Mouse (Mus musculus): ENCODE data around the gene Als2cl. TPM values are rescaled to one million over a fixed set of nuclear protein-coding genes. Genes with fewer than 3 reads are reported as not detected.
A peak's percentile ranks its signal among the peaks of the same experiment; 100 is the strongest.

Gene Als2cl
- polyA plus RNA-seq (2015; fragmentation: Nextera tagmentation; extraction: Ambion mirVana): 5.5 and 6.1 TPM in 2 replicates

DNA sequence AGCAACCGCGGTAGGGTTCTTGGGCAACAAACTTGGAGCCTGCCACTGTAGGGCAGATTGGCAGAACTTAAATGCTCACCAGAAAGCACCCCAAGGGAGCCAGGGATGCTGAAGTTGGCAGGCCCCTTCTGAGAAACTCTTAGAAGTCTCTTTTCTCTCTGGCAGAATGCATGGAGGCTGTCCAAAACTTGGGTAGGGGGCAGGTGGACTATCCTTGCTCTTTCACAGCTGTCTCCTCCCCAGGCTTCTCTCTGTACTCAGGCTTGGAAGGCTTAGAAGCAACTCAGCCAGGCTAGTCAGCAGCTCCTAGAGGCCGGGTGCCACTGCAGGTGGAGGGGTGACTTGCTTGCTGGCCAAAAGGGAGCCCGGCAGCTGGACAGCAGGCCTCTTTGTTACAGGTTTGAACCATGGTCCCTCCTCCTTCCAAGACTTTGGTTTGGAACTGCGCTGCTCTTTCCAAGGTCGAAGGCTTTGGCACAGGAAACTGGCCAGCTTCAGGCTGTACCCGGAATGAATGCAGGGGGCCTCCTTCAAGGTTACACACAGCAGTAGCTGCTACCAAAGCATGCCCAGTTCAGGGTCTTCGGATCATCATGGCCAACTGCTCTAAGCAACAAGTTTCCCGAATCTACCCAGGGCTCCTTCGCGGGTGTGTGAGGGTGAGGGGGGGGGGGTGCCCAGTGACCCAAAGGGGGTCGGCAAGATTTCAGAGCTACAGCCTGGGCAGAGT is at the start of gene Als2cl:
TSS of gene Als2cl (plus strand) at position 680 of the 730 bp plus-strand sequence.
- WGBS: 20% methylated on average over 12 of the region's 12 CpGs
- H3K4me1 ChIP-seq (replicated peaks; ENCODE audit: control insufficient read depth, insufficient read depth): peaks cover 5% of the 10 kb centered on the region; the same call in 1 of the 2 replicates
- DNase-seq (ENCODE audit: low spot score) (no peak), ATAC-seq (ENCODE audit: low FRiP score, low TSS enrichment) (no peak)
- no peaks in the 10 kb centered on the region; the same call in 1 of the 2 replicates for H3K36me3 ChIP-seq (ENCODE audit: control insufficient read depth, insufficient read depth, low read length)
- peak within 1 kb of the TSS; percentile 53 for H3K9ac ChIP-seq (ENCODE audit: low read length)
- H3K27me3 ChIP-seq (ENCODE audit: control insufficient read depth, insufficient read depth, low read length): no peaks in the 10 kb centered on the region
- peak within 1 kb of the TSS; percentile 53 for H3K4me3 ChIP-seq (ENCODE audit: low read depth, low read length)
- no peaks in the 10 kb centered on the region for H3K9me3 ChIP-seq (ENCODE audit: control insufficient read depth, low read length)
- H3K27ac ChIP-seq (replicated peaks): peak within 1 kb of the TSS; percentile 88
- peak within 1 kb of the TSS; percentile 67 for H3K4me2 ChIP-seq (replicated peaks; ENCODE audit: low read depth)
- TF ChIP-seq EP300 (optimal IDR thresholded peaks at IDR 0.05): no peak
- TF ChIP-seq CTCF (IDR thresholded peaks at IDR 0.05; ENCODE audit: low read depth): no peak

- TF ChIP-seq CTCF (IDR thresholded peaks at IDR 0.05; ENCODE audit: low read depth) (no peak), EP300 (optimal IDR thresholded peaks at IDR 0.05) (no peak)
- Histone ChIP-seq H3K9ac (ENCODE audit: low read length) (no peak overlapping the region), H3K4me2 (replicated peaks; ENCODE audit: low read depth) (no peak overlapping the region), H3K9me3 (ENCODE audit: control insufficient read depth, low read length) (no peaks in the 10 kb centered on the region), H3K36me3 (ENCODE audit: control insufficient read depth, insufficient read depth, low read length) (no peaks in the 10 kb centered on the region), H3K4me1 (replicated peaks; ENCODE audit: control insufficient read depth, insufficient read depth) (no peaks in the 10 kb centered on the region), H3K27me3 (ENCODE audit: control insufficient read depth, insufficient read depth, low read length) (no peaks in the 10 kb centered on the region), H3K27ac (replicated peaks) (no peak overlapping the region), H3K4me3 (ENCODE audit: low read depth, low read length) (no peak overlapping the region)
- ATAC-seq (ENCODE audit: low FRiP score, low TSS enrichment) (no peak), DNase-seq (ENCODE audit: low spot score) (no peak)
- WGBS: 69% methylated on average over 5 of the region's 5 CpGs
These were observed 46.6 kb upstream of the Als2cl start for GRCm38 (mm10) chr9:110833021-110833420.

GRCm38 (mm10) chr9:110834411-110834810 is 45.3 kb upstream of the Als2cl start, which contains the start of gene Prss45:
Gene Prss45 (plus strand): TSS chr9:110834588.
- Histone ChIP-seq H3K27me3 (ENCODE audit: control insufficient read depth, insufficient read depth, low read length) (no peaks in the 10 kb centered on the region), H3K27ac (replicated peaks) (no peak within 1 kb of the TSS), H3K9ac (ENCODE audit: low read length) (no peak within 1 kb of the TSS), H3K36me3 (ENCODE audit: control insufficient read depth, insufficient read depth, low read length) (no peaks in the 10 kb centered on the region), H3K4me1 (replicated peaks; ENCODE audit: control insufficient read depth, insufficient read depth) (no peaks in the 10 kb centered on the region), H3K4me2 (replicated peaks; ENCODE audit: low read depth) (no peak within 1 kb of the TSS), H3K9me3 (ENCODE audit: control insufficient read depth, low read length) (no peaks in the 10 kb centered on the region), H3K4me3 (ENCODE audit: low read depth, low read length) (no peak within 1 kb of the TSS)
- no peak for DNase-seq (ENCODE audit: low spot score)
- no peak for ATAC-seq (ENCODE audit: low FRiP score, low TSS enrichment)
- WGBS: 77% methylated on average over 19 of the region's 19 CpGs
- no peak for TF ChIP-seq CTCF (IDR thresholded peaks at IDR 0.05; ENCODE audit: low read depth)
- no peak for TF ChIP-seq EP300 (optimal IDR thresholded peaks at IDR 0.05)

GRCm38 (mm10) chr9:110834961-110835360 is 44.7 kb upstream of the Als2cl start:
- Histone ChIP-seq H3K4me2 (replicated peaks; ENCODE audit: low read depth) (no peak overlapping the region), H3K27me3 (ENCODE audit: control insufficient read depth, insufficient read depth, low read length) (no peaks in the 10 kb centered on the region), H3K9ac (ENCODE audit: low read length) (no peak overlapping the region), H3K36me3 (ENCODE audit: control insufficient read depth, insufficient read depth, low read length) (no peaks in the 10 kb centered on the region), H3K4me3 (ENCODE audit: low read depth, low read length) (no peak overlapping the region), H3K27ac (replicated peaks) (no peak overlapping the region), H3K4me1 (replicated peaks; ENCODE audit: control insufficient read depth, insufficient read depth) (no peaks in the 10 kb centered on the region), H3K9me3 (ENCODE audit: control insufficient read depth, low read length) (no peaks in the 10 kb centered on the region)
- 41% methylated on average over 10 of the region's 10 CpGs for WGBS
- TF ChIP-seq CTCF (IDR thresholded peaks at IDR 0.05; ENCODE audit: low read depth) (no peak), EP300 (optimal IDR thresholded peaks at IDR 0.05) (no peak)
- DNase-seq (ENCODE audit: low spot score) (no peak), ATAC-seq (ENCODE audit: low FRiP score, low TSS enrichment) (no peak)

DNA sequence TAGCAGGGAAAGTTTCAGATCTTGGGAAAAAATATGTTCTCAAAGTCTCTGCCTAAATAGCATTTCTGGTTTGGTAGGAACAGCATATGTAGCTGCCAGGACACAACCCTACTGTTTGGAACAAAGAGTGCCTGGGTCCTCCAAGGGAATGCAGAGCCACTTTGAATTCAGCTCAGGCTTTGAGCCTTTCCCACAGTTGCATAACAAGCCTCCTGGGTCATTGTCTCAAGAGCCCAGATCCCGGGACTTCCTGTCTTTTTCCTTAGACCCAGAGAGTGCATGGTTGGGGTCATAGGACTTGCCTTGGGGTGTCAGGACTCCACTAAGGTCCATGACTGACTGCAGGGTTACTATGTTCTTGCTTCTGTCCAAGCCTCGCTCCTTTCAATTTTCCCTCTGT is 43.6 kb upstream of the Als2cl start:
- DNase-seq (ENCODE audit: low spot score) (no peak), ATAC-seq (ENCODE audit: low FRiP score, low TSS enrichment) (no peak)
- 62% methylated on average over 2 of the region's 2 CpGs for WGBS
- Histone ChIP-seq H3K4me2 (replicated peaks; ENCODE audit: low read depth) (no peak overlapping the region), H3K27me3 (ENCODE audit: control insufficient read depth, insufficient read depth, low read length) (no peaks in the 10 kb centered on the region), H3K4me1 (replicated peaks; ENCODE audit: control insufficient read depth, insufficient read depth) (no peaks in the 10 kb centered on the region), H3K9me3 (ENCODE audit: control insufficient read depth, low read length) (no peaks in the 10 kb centered on the region), H3K36me3 (ENCODE audit: control insufficient read depth, insufficient read depth, low read length) (no peaks in the 10 kb centered on the region), H3K4me3 (ENCODE audit: low read depth, low read length) (no peak overlapping the region), H3K9ac (ENCODE audit: low read length) (no peak overlapping the region), H3K27ac (replicated peaks) (no peak overlapping the region)
- TF ChIP-seq CTCF (IDR thresholded peaks at IDR 0.05; ENCODE audit: low read depth): no peak
- TF ChIP-seq EP300 (optimal IDR thresholded peaks at IDR 0.05): no peak

- H3K4me2 ChIP-seq (replicated peaks; ENCODE audit: low read depth): no peak overlapping the region
- H3K4me1 ChIP-seq (replicated peaks; ENCODE audit: control insufficient read depth, insufficient read depth): no peaks in the 10 kb centered on the region
- H3K9ac ChIP-seq (ENCODE audit: low read length): no peak overlapping the region
- H3K27me3 ChIP-seq (ENCODE audit: control insufficient read depth, insufficient read depth, low read length): no peaks in the 10 kb centered on the region
- 79% methylated on average over 6 of the region's 6 CpGs for WGBS
- TF ChIP-seq EP300 (optimal IDR thresholded peaks at IDR 0.05) (no peak), CTCF (IDR thresholded peaks at IDR 0.05; ENCODE audit: low read depth) (no peak)
- H3K4me3 ChIP-seq (ENCODE audit: low read depth, low read length): no peak overlapping the region
- no peak overlapping the region for H3K27ac ChIP-seq (replicated peaks)
- DNase-seq (ENCODE audit: low spot score) (no peak), ATAC-seq (ENCODE audit: low FRiP score, low TSS enrichment) (no peak)
- H3K9me3 ChIP-seq (ENCODE audit: control insufficient read depth, low read length): no peaks in the 10 kb centered on the region
- no peaks in the 10 kb centered on the region for H3K36me3 ChIP-seq (ENCODE audit: control insufficient read depth, insufficient read depth, low read length)
These were observed 38.8 kb upstream of the Als2cl start for GRCm38 (mm10) chr9:110840905-110841304.

All from stomach, postnatal 0 days (tissue).